ENCODE assay signal across 14 mouse cellular contexts in genomic region chr19:55750465-55750864, GRCm38 (mm10). TPM values are rescaled to one million over a fixed set of nuclear protein-coding genes. Genes with fewer than 3 reads are reported as not detected.
DNase-seq lines count a peak whose midpoint lies in the region; ATAC-seq and TF ChIP-seq lines count a peak whose summit lies in the region.
"Had no signal": no experiment of that assay in that cellular context is flagged by ENCODE, and none has a peak within 500 bp of the region (broad histone marks: within the 10 kb centered on the region; RNA-seq: fewer than 3 reads in every experiment).

No protein-coding gene starts in this region.

- peak overlapping the region; percentile 6; the same call in 1 of the 2 replicates for H3K27ac ChIP-seq in heart, embryonic 10.5 days
- H3K27ac ChIP-seq in forebrain, postnatal 0 days (ENCODE audit: low read depth, low read length) = no peak overlapping the region
- H3K27ac ChIP-seq in midbrain, embryonic 13.5 days = peak overlapping the region; percentile 86
- H3K27ac ChIP-seq in liver, postnatal 0 days (ENCODE audit: low read depth) = no peak overlapping the region

- H3K27me3 ChIP-seq in heart, embryonic 10.5 days (ENCODE audit: insufficient read depth, poor library complexity, severe bottlenecking) = no peaks in the 10 kb centered on the region
- peaks cover 21% of the 10 kb centered on the region; the same call in 1 of the 2 replicates for H3K27me3 ChIP-seq in forebrain, postnatal 0 days (ENCODE audit: insufficient read depth, low read length)
- 0 out of 2 replicates have a peak, but pooled peaks cover 3% of the 10 kb centered on the region for H3K27me3 ChIP-seq in midbrain, embryonic 13.5 days
- H3K27me3 ChIP-seq in liver, postnatal 0 days (ENCODE audit: insufficient read depth, low read length) = no peaks in the 10 kb centered on the region

- peaks cover 92% of the 10 kb centered on the region for H3K4me1 ChIP-seq in heart, embryonic 10.5 days
- H3K4me1 ChIP-seq in forebrain, postnatal 0 days (ENCODE audit: insufficient read depth) = peaks cover 14% of the 10 kb centered on the region; the same call in 1 of the 2 replicates
- H3K4me1 ChIP-seq in midbrain, embryonic 13.5 days (replicated peaks) = peaks cover 87% of the 10 kb centered on the region
- H3K4me1 ChIP-seq in liver, postnatal 0 days (ENCODE audit: insufficient read depth) = peaks cover 11% of the 10 kb centered on the region

- no peaks in the 10 kb centered on the region for H3K9me3 ChIP-seq in heart, embryonic 10.5 days
- H3K9me3 ChIP-seq in forebrain, postnatal 0 days (ENCODE audit: low read length) = no peaks in the 10 kb centered on the region
- no peaks in the 10 kb centered on the region for H3K9me3 ChIP-seq in midbrain, embryonic 13.5 days
- no peaks in the 10 kb centered on the region for H3K9me3 ChIP-seq in liver, postnatal 0 days (ENCODE audit: low read length)
- H3K9me3 ChIP-seq: G1E had no signal

- no peak overlapping the region for H3K9ac ChIP-seq in forebrain, postnatal 0 days
- peak overlapping the region; percentile 70 for H3K9ac ChIP-seq in midbrain, embryonic 13.5 days (replicated peaks)
- no peak overlapping the region for H3K9ac ChIP-seq in liver, postnatal 0 days (replicated peaks)

- H3K36me3 ChIP-seq in heart, embryonic 10.5 days = peaks cover 9% of the 10 kb centered on the region; the same call in 1 of the 2 replicates
- H3K36me3 ChIP-seq in forebrain, postnatal 0 days (ENCODE audit: insufficient read depth) = no peaks in the 10 kb centered on the region
- no peaks in the 10 kb centered on the region for H3K36me3 ChIP-seq in midbrain, embryonic 13.5 days
- H3K36me3 ChIP-seq in liver, postnatal 0 days (replicated peaks; ENCODE audit: insufficient read depth, low read length) = peaks cover 3% of the 10 kb centered on the region
- H3K36me3 ChIP-seq: G1E had no signal

- no peak for TF ChIP-seq EP300 in liver, postnatal 0 days (IDR thresholded peaks at IDR 0.05; ENCODE audit: low read depth)

- no peak for ATAC-seq in forebrain, postnatal 0 days
- ATAC-seq in midbrain, embryonic 13.5 days = no peak
- no peak for ATAC-seq in liver, postnatal 0 days

- TF ChIP-seq POLR2A in brain, embryonic 14.5 days (IDR thresholded peaks at IDR 0.05; ENCODE audit: borderline replicate concordance, extremely low read depth, insufficient read depth, insufficient read length, poor library complexity, severe bottlenecking) = no peak

- H3K4me3 ChIP-seq in heart, embryonic 10.5 days = no peak overlapping the region
- no peak overlapping the region for H3K4me3 ChIP-seq in forebrain, postnatal 0 days (ENCODE audit: low read depth, low read length)
- peak overlapping the region; percentile 75 for H3K4me3 ChIP-seq in midbrain, embryonic 13.5 days (replicated peaks)
- H3K4me3 ChIP-seq in liver, postnatal 0 days (ENCODE audit: low read depth, low read length) = no peak overlapping the region

- 69% methylated on average over 7 of the region's 7 CpGs for WGBS in heart, embryonic 10.5 days
- 17% methylated on average over 7 of the region's 7 CpGs for WGBS in forebrain, postnatal 0 days
- 29% methylated on average over 7 of the region's 7 CpGs for WGBS in midbrain, embryonic 13.5 days
- 82% methylated on average over 7 of the region's 7 CpGs for WGBS in liver, postnatal 0 days (ENCODE audit: insufficient replicate concordance)

- H3K4me2 ChIP-seq in forebrain, postnatal 0 days (ENCODE audit: low read depth) = peak overlapping the region; percentile 29
- peak overlapping the region; percentile 82 for H3K4me2 ChIP-seq in midbrain, embryonic 13.5 days (replicated peaks)
- no peak overlapping the region for H3K4me2 ChIP-seq in liver, postnatal 0 days (ENCODE audit: low read depth, low read length)
- H3K4me2 ChIP-seq: liver, embryonic 11.5 days had no signal

- TF ChIP-seq CTCF in brain, embryonic 14.5 days (IDR thresholded peaks at IDR 0.05; ENCODE audit: borderline replicate concordance, extremely low read depth, insufficient read depth, insufficient read length) = no peak
- no peak for TF ChIP-seq CTCF in forebrain, postnatal 0 days (IDR thresholded peaks at IDR 0.05; ENCODE audit: low read depth)
- TF ChIP-seq CTCF in liver, postnatal 0 days (IDR thresholded peaks at IDR 0.05; ENCODE audit: low read depth) = no peak

- no peak for DNase-seq in heart, embryonic 10.5 days (ENCODE audit: low spot score)
- no peak for DNase-seq in heart, postnatal 36 days
- peak; percentile 37 for DNase-seq in brain, embryonic 14.5 days (ENCODE audit: low read depth)
- peak; percentile 27 for DNase-seq in forebrain, postnatal 0 days
- DNase-seq in cerebellum, adult 9-10 months = no peak
- DNase-seq in liver, postnatal 0 days = no peak
- no peak for DNase-seq in right cerebral cortex, postnatal 10 days (ENCODE audit: low spot score in 2 of 2)
- DNase-seq: adrenal gland, adult 2 months; heart, postnatal 14 days; kidney, adult 2 months; thymus, postnatal 36 days had no signal

- intact Hi-C loops in heart, postnatal 36 days (cut with DNase I) = no loop called here

RNA-seq across cellular contexts. Expression of gene Tcf7l2, which starts 8.8 kb away (rescaled TPM):
- polyA plus RNA-seq in heart, embryonic 10.5 days (2016; fragmentation: Nextera tagmentation; extraction: Ambion mirVana) = 53.2 and 61.8 TPM in 2 replicates
- total RNA-seq in heart, postnatal 36 days (2021) = 10 to 100 TPM; 11.9 to 17.9 TPM
- 222 and 296 TPM in 2 replicates for polyA plus RNA-seq in brain, embryonic 14.5 days (2012; rRNA removed)
- 10.8 and 17.7 TPM in 2 replicates for total RNA-seq in forebrain, postnatal 0 days (2014; rRNA removed)
- 113 and 282 TPM in 2 replicates for polyA plus RNA-seq in forebrain, postnatal 0 days (2015; fragmentation: Nextera tagmentation; extraction: Ambion mirVana)
- polyA plus RNA-seq in midbrain, embryonic 13.5 days (2015; fragmentation: Nextera tagmentation; extraction: Ambion mirVana) = 584 and 798 TPM in 2 replicates
- polyA plus RNA-seq in liver, postnatal 0 days (2015; fragmentation: Nextera tagmentation; extraction: Ambion mirVana) = 18.8 and 21.6 TPM in 2 replicates

Comparison
In these comparisons a context has a peak if more than half of its experiments do, and no peak if none do; other contexts are left out.
1. DNase-seq: peak in brain, embryonic 14.5 days (single experiment) and forebrain, postnatal 0 days (single experiment); none in heart, embryonic 10.5 days (single experiment), heart, postnatal 36 days (0 of 2), cerebellum, adult 9-10 months (single experiment), liver, postnatal 0 days (single experiment) and right cerebral cortex, postnatal 10 days (0 of 2).
2. H3K27ac ChIP-seq: peak in heart, embryonic 10.5 days (single experiment) and midbrain, embryonic 13.5 days (single experiment); none in forebrain, postnatal 0 days (single experiment) and liver, postnatal 0 days (single experiment).